Mouse (Mus musculus): ENCODE data around the gene Lrwd1. TPM values are rescaled to one million over a fixed set of nuclear protein-coding genes. Genes with fewer than 3 reads are reported as not detected.
A peak's percentile ranks its signal among the peaks of the same experiment; 100 is the strongest.
"Not testable (repeated sequence)": the region's sequence is repeated elsewhere in the genome, so short reads cannot be mapped to it uniquely, and the experiment has no call there.

The Lrwd1 gene
- total RNA-seq (2021): 1 to 10 TPM; 5.5 to 5.7 TPM
- long read RNA-seq, experiment 1, partial matches to known transcripts: 0 of 6 reads
- long read RNA-seq, experiment 1, other reads (novel, unspliced or antisense): 2 of 6 reads
- long read RNA-seq, experiment 2, transcript Lrwd1-201 (15 exons, 2,473 nt): major isoform, 5 of 6 reads
- long read RNA-seq, experiment 2, partial matches to known transcripts: 0 of 6 reads
- long read RNA-seq, experiment 2, other reads (novel, unspliced or antisense): 1 of 6 reads

- peak; percentile 98 for DNase-seq
Observed at GRCm38 (mm10) chr5:136135571-136136291, at the start of gene Lrwd1, which contains the start of gene Alkbh4. Gene Lrwd1, minus strand, starts transcription at chr5:136136074. Gene Alkbh4, plus strand, starts transcription at chr5:136136146.

DNA sequence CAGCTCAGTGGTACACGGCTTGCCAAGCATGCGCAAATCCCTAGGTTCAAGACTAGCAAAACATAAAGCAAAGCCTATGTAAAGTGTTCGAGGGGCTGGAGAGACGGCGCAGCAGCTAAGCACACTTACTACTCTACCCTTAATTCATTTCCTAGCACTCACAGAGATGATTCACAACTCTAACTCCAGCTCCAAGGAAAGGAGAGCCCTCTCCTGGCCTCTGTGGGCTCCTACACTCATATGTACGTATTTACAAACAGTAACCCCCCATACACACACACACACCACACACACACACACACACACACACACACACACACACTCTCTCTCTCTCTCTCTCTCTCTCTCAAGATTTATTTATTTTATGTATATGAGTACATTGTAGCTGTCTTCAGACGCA, 47.9 kb upstream of the Lrwd1 start:
- no peak for DNase-seq

- no peak for DNase-seq
Observed at GRCm38 (mm10) chr5:136182830-136183229, 47.0 kb upstream of the Lrwd1 start.

- DNase-seq: no peak
Observed at GRCm38 (mm10) chr5:136182049-136182448, 46.2 kb upstream of the Lrwd1 start.

DNA sequence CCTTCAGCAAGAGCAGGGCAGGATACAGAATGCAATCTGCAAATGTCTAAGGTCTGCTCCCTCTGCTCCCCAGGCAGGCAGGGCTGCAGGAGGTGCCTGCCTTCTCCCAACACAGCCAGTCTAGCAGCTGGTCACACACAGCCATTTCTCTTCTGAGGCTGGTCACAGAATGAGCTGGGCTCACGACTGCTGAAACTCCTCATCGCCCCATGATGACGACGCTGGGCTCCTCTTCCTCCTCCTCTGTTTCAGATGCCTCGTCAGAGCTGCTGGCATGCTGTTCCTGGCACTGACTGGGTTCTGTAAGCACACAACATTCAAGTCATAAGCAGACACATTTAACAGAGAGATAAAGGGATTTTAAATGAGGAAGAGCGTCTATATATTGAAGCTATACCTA, 45.3 kb upstream of the Lrwd1 start:
- no peak for DNase-seq

GRCm38 (mm10) chr5:136179594-136179993, 43.7 kb upstream of the Lrwd1 start:
- no peak for DNase-seq

DNA sequence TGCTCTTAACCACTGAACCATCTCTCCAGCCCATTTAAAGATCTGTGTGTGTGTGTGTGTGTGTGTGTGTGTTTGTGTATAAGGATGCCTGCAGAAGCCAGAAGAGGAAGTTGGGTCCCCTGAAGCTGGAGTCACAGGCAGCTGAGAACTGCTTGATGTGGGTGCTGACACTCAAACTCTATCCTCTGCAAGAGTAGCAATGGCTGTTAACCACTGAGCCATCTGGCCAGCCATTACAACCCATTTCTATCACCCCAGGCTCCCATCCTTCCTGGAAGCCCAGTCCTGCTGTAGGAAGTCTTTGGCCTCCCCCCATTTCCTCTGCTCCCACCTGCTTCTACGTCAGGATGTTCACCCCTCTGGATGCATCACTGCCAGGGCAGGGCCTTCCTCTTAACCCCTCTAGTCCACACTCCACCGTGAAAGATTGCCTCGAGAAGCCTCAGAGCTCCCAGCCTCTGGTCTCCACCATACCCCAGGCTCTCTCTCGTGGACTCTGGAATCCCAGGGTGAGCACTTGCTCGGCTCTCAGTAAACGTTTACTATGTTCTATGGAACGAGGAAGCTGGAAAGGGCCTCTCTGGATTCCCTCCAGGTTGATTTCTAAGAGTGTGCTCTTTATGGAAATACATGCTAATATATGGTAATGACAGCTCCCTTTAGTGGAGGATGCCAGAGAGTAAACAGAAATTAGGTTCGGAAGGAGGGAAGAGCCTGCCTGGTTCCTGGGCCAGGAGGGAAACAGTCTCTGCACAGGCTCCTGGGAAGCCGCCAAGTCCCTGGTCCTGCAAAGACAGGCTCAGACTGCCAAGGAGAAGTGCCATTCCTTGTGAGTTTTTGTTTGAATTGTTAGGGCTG, 38.0 kb upstream of the Lrwd1 start:
- peak; percentile 28 to 36 for DNase-seq

DNA sequence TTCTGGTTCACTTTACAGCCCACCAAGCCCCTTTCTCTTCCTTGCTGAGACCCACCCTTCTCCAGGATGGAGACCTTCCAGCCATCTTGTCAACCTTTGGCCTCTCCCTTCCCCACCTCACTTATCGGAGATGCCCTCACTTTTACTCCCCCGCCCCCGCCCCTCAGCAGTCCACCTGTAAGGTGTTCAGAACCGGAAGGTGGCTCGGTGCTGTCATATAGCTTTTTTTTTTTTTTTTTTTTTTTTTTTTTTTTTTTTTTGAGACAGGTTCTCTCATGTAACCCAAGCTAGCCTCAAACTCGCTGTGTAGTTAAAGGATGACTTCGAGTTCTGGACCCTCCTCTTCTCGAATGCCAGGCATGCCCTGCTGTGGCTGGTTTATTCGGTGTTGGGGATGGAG, 37.1 kb upstream of the Lrwd1 start:
- no peak for DNase-seq

DNA sequence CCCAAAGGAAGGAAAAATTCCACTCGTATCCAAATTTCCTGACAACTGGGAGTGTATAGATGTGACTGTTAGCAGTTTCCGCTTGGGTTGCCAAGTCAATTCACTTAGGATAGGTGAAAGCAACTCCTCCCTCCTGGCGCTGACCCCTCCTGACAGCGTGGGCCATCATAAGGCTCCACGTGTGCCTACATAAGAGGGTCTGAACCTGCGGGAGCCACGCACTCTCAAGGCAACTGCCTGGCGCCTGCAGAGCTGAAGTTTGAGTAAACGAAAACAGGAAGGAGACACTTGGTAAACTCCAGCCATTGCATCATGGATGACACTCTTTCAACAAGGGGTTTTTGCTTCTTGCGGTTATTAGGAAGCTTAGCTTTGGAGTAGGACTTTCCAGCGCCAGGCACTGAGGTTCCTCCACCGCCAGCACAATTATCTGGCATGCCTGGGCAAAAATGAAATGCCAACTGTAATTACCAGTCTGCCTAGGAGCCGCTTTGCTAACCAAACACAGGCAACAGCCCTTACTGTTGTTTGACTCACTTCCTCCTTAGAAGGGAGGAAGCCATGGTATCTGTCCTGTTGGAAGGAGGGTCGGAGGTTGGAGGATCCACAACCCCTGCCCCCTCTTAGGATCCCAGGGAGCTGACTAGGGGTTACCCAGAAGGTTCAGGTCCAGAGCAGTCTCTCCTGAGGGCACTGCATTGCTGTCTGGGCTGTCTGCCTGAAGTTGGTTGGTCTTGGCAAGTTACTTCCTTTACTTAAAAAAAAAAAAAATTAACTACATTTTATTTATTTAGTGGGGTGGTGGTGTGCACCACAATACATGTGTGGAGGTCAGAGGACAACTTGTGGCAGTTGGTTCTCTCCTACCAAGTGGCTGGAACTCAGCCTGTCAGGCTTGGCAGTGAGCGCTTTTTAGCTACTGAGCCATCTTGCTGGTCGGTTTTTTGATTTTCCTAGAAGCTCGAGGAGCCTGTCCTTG, 35.8 kb upstream of the Lrwd1 start:
- DNase-seq: no peak

DNA sequence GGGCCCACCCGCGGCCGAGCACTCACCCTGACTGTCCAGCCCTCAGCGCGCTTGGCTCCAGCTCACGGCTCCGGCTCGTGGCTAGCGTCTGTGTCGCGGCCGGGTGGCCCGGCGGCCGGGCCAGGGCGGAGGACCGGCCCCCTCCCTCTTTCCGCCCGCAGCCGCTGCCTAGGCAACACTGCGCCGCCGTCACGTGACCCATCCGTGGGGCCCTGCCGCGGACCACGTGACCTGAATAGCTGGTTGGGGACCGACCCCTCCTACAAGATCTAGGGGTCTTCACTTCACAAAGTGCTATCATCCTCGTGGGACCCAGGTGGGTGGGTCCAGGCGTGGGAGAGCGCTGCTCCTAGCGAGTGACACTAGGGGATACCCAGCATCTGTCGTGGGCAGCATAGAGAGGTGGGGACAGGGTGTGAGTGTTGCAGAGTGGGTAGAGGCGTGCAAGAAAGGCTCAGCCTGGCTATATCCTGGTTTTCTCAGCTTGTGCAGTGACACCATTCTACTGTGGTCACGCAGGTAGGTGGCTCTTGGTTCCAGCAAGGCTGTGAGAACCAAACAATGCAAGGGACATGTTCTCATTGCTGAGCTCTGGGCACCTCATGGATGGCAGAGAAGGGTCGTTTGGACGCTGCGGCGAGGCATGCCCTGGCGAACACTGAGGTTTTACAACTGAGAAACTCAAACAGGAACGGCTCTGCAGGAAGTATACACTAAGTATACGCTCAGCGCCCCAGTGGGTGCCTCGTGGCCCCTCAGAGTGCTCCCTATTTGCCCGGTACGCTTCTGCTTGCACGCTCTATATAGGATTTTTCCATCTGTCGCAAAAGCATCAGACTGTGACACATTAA, 34.9 kb upstream of the Lrwd1 start, which contains the start of gene Orai2:
Orai2 (minus strand) TSS at position 202 of the 851 bp plus-strand sequence.
- peak; percentile 79 to 89 for DNase-seq

DNA sequence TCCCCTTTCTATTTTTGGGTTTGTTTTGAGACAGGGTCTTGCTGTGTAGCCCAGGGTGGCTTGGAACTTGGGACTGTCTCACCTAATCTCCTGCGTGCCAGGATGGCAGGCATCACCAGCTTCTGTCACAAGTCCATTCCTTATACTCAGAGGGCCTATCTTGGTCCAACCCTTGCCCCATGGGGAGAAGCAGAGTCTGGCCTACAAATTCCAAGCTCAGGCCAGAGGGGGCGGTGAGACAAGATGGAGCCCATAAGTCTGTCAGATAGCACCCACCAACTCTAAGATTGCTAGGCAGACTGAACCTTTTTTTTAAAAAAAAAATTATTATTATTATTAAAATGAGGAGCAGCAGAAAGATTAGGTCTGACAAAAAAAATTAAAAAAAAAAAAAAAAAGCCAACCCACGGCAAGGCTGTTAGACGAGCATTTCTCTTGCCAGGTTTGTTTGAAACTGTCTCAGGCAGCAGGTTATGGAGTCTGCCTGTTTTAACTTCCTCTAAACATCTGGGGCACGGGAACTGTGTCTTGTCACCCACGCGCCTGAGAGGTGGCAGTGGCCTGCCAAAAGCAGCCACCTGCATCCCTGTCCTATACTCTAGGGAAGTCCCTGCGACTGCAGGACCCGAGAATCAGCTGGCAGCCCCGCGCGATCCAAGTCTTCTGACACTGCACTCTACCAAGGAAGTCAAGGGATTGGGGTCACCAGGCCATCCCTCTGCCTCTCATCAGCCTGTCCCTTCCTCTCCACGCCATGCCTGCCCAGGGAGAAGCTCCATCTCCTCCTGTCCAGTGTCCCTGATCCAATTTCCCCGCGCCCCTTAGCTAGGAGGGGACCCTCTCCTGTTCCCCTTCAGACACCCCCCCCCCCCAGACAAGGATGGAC, 34.0 kb upstream of the Lrwd1 start:
- peak; percentile 47 to 54 for DNase-seq

- DNase-seq: no peak
Observed at GRCm38 (mm10) chr5:136168071-136168470, 32.2 kb upstream of the Lrwd1 start.

GRCm38 (mm10) chr5:136167296-136167695, 31.4 kb upstream of the Lrwd1 start:
- DNase-seq: no peak

DNA sequence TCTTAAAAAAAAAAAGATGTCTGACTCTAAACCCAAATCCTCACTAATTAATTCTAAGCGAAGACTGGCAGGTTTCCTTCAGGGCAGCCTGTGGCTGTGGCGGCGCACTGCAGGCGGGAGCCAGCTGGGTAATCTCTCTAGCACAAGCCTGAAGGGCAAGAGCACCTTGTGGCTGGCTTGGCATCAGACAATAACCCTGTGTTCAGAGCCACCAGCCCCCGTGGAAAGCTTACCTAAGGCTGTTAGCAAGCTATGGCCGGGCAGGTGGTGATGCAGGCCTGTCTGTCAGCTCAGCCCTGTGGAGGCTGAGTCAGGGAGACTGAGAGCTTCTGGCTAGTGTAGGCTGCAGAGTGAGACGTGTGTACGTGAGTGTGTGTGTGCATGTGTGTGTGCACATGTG, 29.4 kb upstream of the Lrwd1 start:
- DNase-seq: no peak

GRCm38 (mm10) chr5:136163807-136164474, 28.1 kb upstream of the Lrwd1 start:
- DNase-seq: no peak

DNA sequence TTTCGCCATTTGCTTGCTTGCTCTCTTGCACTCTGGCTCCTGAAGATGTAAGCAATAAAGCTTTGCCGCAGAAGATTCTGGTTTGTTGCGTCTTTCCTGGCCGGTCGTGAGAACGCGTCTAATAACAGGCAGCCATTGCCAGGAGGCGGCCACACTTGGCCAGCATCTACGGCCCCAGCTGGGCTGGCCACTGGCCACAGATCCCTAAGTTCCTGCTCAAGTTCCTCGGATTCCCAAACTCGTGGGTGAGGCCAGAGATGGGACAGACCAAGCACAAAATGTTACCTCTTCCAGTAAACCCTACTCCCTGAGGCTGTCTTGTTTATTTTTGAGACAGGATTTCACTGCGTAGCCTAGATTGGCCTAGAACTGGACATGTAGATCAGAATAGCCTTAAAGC, 24.2 kb upstream of the Lrwd1 start:
- peak; percentile 83 to 84 for DNase-seq

DNA sequence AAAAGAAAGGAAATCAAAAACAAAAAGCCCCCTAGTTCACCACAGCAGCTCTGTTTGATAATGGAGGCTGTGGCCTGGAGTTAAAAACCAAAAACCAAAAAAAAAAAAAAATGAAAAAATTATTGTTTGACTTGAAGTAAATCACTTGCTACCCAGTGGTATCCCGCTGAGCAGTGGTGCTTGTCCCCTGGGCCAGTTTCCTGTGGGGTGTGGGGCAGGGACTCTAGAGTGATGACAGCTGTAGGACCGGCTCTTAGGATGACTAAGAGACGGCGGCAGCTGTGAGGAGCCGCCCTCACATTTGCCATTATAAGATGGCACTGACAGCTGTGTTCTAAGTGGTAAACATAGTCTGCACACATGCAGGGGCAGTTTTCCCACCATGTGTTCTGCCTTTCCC, 19.5 kb upstream of the Lrwd1 start:
- peak; percentile 50 to 69 for DNase-seq

- DNase-seq: peak; percentile 40 to 64
Observed at GRCm38 (mm10) chr5:136152365-136152764, 16.5 kb upstream of the Lrwd1 start.

DNA sequence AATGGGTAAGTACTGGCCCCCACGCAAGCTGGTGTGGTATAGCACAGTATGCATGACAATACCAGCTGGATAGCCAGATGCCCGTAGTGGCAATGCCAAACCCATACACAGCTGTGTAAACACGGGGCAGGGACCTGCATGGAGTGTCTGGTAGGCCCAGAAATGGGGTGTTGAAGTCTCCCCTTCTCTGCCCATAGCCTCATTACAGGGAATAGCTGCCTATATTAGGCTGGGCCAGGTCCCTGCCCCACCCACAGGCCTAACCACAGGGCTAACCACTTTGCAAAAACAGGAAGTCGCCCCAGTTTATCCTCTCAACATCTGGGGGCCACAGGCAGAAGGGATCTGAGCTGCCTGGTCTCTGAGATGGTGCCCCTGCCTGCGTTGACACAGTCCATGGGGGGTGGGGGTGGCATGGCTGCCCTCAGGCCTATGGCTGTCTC, 13.3 kb upstream of the Lrwd1 start:
- DNase-seq: not testable (repeated sequence)
